Mouse (Mus musculus): ENCODE data around the gene Rai1. TPM values are rescaled to one million over a fixed set of nuclear protein-coding genes. Genes with fewer than 3 reads are reported as not detected.

The Rai1 gene
- polyA plus RNA-seq (2016; fragmentation: Nextera tagmentation; extraction: Ambion mirVana) = 35.6 and 36.4 TPM in 2 replicates

GRCm38 (mm10) chr11:60104810-60105592, at the start of gene Rai1:
Gene Rai1, plus strand, starts transcription at chr11:60105013.
- Histone ChIP-seq H3K4me2 (replicated peaks) (peak within 1 kb of the TSS; percentile 68), H3K27ac (peak within 1 kb of the TSS; percentile 99), H3K9me3 (no peaks in the 10 kb centered on the region), H3K4me3 (peak within 1 kb of the TSS; percentile 99), H3K9ac (peak within 1 kb of the TSS; percentile 100), H3K36me3 (no peaks in the 10 kb centered on the region), H3K27me3 (no peaks in the 10 kb centered on the region), H3K4me1 (peaks cover 40% of the 10 kb centered on the region)
- WGBS = under 1% methylated on average over 100 of the region's 105 CpGs
- ATAC-seq (ENCODE audit: insufficient number of reproducible peaks, insufficient read depth, low FRiP score, low TSS enrichment) = peak; percentile 57

GRCm38 (mm10) chr11:60056520-60056919, 48.3 kb upstream of the Rai1 start:
- Histone ChIP-seq H3K36me3 (no peaks in the 10 kb centered on the region), H3K4me2 (replicated peaks) (no peak overlapping the region), H3K4me3 (no peak overlapping the region), H3K27ac (no peak overlapping the region), H3K9me3 (no peaks in the 10 kb centered on the region), H3K4me1 (no peaks in the 10 kb centered on the region), H3K9ac (no peak overlapping the region), H3K27me3 (no peaks in the 10 kb centered on the region)
- 80% methylated on average over 6 of the region's 6 CpGs for WGBS
- no peak for ATAC-seq (ENCODE audit: insufficient number of reproducible peaks, insufficient read depth, low FRiP score, low TSS enrichment)

GRCm38 (mm10) chr11:60057987-60058386, 46.8 kb upstream of the Rai1 start:
- no peak overlapping the region for H3K4me3 ChIP-seq
- no peaks in the 10 kb centered on the region for H3K36me3 ChIP-seq
- no peak overlapping the region for H3K9ac ChIP-seq
- ATAC-seq (ENCODE audit: insufficient number of reproducible peaks, insufficient read depth, low FRiP score, low TSS enrichment) = no peak
- no peak overlapping the region for H3K4me2 ChIP-seq (replicated peaks)
- WGBS = 64% methylated on average over 2 of the region's 2 CpGs
- H3K4me1 ChIP-seq = no peaks in the 10 kb centered on the region
- H3K9me3 ChIP-seq = no peaks in the 10 kb centered on the region
- no peaks in the 10 kb centered on the region for H3K27me3 ChIP-seq
- H3K27ac ChIP-seq = no peak overlapping the region

- Histone ChIP-seq H3K9ac (no peak overlapping the region), H3K4me3 (no peak overlapping the region), H3K9me3 (no peaks in the 10 kb centered on the region), H3K36me3 (no peaks in the 10 kb centered on the region), H3K4me1 (no peaks in the 10 kb centered on the region), H3K27me3 (no peaks in the 10 kb centered on the region), H3K4me2 (replicated peaks) (no peak overlapping the region), H3K27ac (no peak overlapping the region)
- ATAC-seq (ENCODE audit: insufficient number of reproducible peaks, insufficient read depth, low FRiP score, low TSS enrichment) = no peak
- 79% methylated on average over 10 of the region's 10 CpGs for WGBS
Observed at GRCm38 (mm10) chr11:60058441-60058840, 46.4 kb upstream of the Rai1 start.

GRCm38 (mm10) chr11:60060026-60060425, 44.8 kb upstream of the Rai1 start:
- Histone ChIP-seq H3K36me3 (no peaks in the 10 kb centered on the region), H3K4me3 (no peak overlapping the region), H3K27me3 (no peaks in the 10 kb centered on the region), H3K9me3 (no peaks in the 10 kb centered on the region), H3K4me1 (peaks cover 4% of the 10 kb centered on the region; the same call in 1 of the 2 replicates), H3K9ac (no peak overlapping the region), H3K27ac (no peak overlapping the region), H3K4me2 (replicated peaks) (no peak overlapping the region)
- WGBS = 91% methylated on average over 2 of the region's 2 CpGs
- ATAC-seq (ENCODE audit: insufficient number of reproducible peaks, insufficient read depth, low FRiP score, low TSS enrichment) = no peak

GRCm38 (mm10) chr11:60061504-60062006, 43.3 kb upstream of the Rai1 start:
- Histone ChIP-seq H3K36me3 (no peaks in the 10 kb centered on the region), H3K27ac (no peak overlapping the region), H3K4me1 (peaks cover 9% of the 10 kb centered on the region; the same call in 1 of the 2 replicates), H3K4me3 (no peak overlapping the region), H3K9me3 (no peaks in the 10 kb centered on the region), H3K9ac (no peak overlapping the region), H3K4me2 (replicated peaks) (no peak overlapping the region), H3K27me3 (no peaks in the 10 kb centered on the region)
- no peak for ATAC-seq (ENCODE audit: insufficient number of reproducible peaks, insufficient read depth, low FRiP score, low TSS enrichment)
- 84% methylated on average over 4 of the region's 4 CpGs for whole genome bisulfite sequencing

- H3K27me3 ChIP-seq = no peaks in the 10 kb centered on the region
- peak overlapping the region; percentile 69; the same call in 1 of the 2 replicates for H3K27ac ChIP-seq
- 25% methylated on average over 1 of the region's 1 CpGs for WGBS
- H3K4me2 ChIP-seq (replicated peaks) = no peak overlapping the region
- ATAC-seq (ENCODE audit: insufficient number of reproducible peaks, insufficient read depth, low FRiP score, low TSS enrichment) = no peak
- no peak overlapping the region for H3K4me3 ChIP-seq
- H3K4me1 ChIP-seq = peaks cover 9% of the 10 kb centered on the region; the same call in 1 of the 2 replicates
- H3K9ac ChIP-seq = no peak overlapping the region
- H3K36me3 ChIP-seq = no peaks in the 10 kb centered on the region
- no peaks in the 10 kb centered on the region for H3K9me3 ChIP-seq
Observed at GRCm38 (mm10) chr11:60065267-60065666, 39.5 kb upstream of the Rai1 start.

GRCm38 (mm10) chr11:60067646-60068045, 37.2 kb upstream of the Rai1 start:
- no peak for ATAC-seq (ENCODE audit: insufficient number of reproducible peaks, insufficient read depth, low FRiP score, low TSS enrichment)
- Histone ChIP-seq H3K9me3 (no peaks in the 10 kb centered on the region), H3K9ac (no peak overlapping the region), H3K4me1 (peaks cover 9% of the 10 kb centered on the region; the same call in 1 of the 2 replicates), H3K27ac (no peak overlapping the region), H3K4me3 (no peak overlapping the region), H3K36me3 (no peaks in the 10 kb centered on the region), H3K4me2 (replicated peaks) (no peak overlapping the region), H3K27me3 (no peaks in the 10 kb centered on the region)
- WGBS = 85% methylated on average over 4 of the region's 4 CpGs

- Histone ChIP-seq H3K27me3 (no peaks in the 10 kb centered on the region), H3K4me3 (no peak overlapping the region), H3K4me2 (replicated peaks) (no peak overlapping the region), H3K9me3 (no peaks in the 10 kb centered on the region), H3K36me3 (no peaks in the 10 kb centered on the region), H3K4me1 (peaks cover 9% of the 10 kb centered on the region; the same call in 1 of the 2 replicates), H3K9ac (no peak overlapping the region), H3K27ac (no peak overlapping the region)
- ATAC-seq (ENCODE audit: insufficient number of reproducible peaks, insufficient read depth, low FRiP score, low TSS enrichment) = no peak
Observed at GRCm38 (mm10) chr11:60068631-60069030, 36.2 kb upstream of the Rai1 start.

- H3K9ac ChIP-seq = no peak overlapping the region
- ATAC-seq (ENCODE audit: insufficient number of reproducible peaks, insufficient read depth, low FRiP score, low TSS enrichment) = no peak
- H3K4me3 ChIP-seq = no peak overlapping the region
- H3K27me3 ChIP-seq = no peaks in the 10 kb centered on the region
- no peak overlapping the region for H3K4me2 ChIP-seq (replicated peaks)
- 37% methylated on average over 8 of the region's 8 CpGs for WGBS
- H3K4me1 ChIP-seq = 0 out of 2 replicates have a peak, but pooled peaks cover 4% of the 10 kb centered on the region
- no peaks in the 10 kb centered on the region for H3K36me3 ChIP-seq
- H3K9me3 ChIP-seq = no peaks in the 10 kb centered on the region
- H3K27ac ChIP-seq = no peak overlapping the region
Observed at GRCm38 (mm10) chr11:60070599-60070998, 34.2 kb upstream of the Rai1 start.

- no peaks in the 10 kb centered on the region for H3K27me3 ChIP-seq
- H3K27ac ChIP-seq = no peak overlapping the region
- no peaks in the 10 kb centered on the region for H3K36me3 ChIP-seq
- no peaks in the 10 kb centered on the region for H3K4me1 ChIP-seq
- no peak overlapping the region for H3K9ac ChIP-seq
- H3K4me3 ChIP-seq = no peak overlapping the region
- ATAC-seq (ENCODE audit: insufficient number of reproducible peaks, insufficient read depth, low FRiP score, low TSS enrichment) = no peak
- no peak overlapping the region for H3K4me2 ChIP-seq (replicated peaks)
- H3K9me3 ChIP-seq = no peaks in the 10 kb centered on the region
- WGBS = 89% methylated on average over 6 of the region's 6 CpGs
Observed at GRCm38 (mm10) chr11:60071221-60071620, 33.6 kb upstream of the Rai1 start.

- no peak overlapping the region for H3K4me3 ChIP-seq
- H3K9ac ChIP-seq = no peak overlapping the region
- ATAC-seq (ENCODE audit: insufficient number of reproducible peaks, insufficient read depth, low FRiP score, low TSS enrichment) = no peak
- H3K4me1 ChIP-seq = no peaks in the 10 kb centered on the region
- no peak overlapping the region for H3K27ac ChIP-seq
- no peaks in the 10 kb centered on the region for H3K27me3 ChIP-seq
- H3K4me2 ChIP-seq (replicated peaks) = no peak overlapping the region
- no peaks in the 10 kb centered on the region for H3K36me3 ChIP-seq
- H3K9me3 ChIP-seq = no peaks in the 10 kb centered on the region
Observed at GRCm38 (mm10) chr11:60073121-60073520, 31.7 kb upstream of the Rai1 start.

All from embryonic facial prominence, embryonic 12.5 days (tissue).